Mouse (Mus musculus): ENCODE measurements at regions not wholly inside any gene's neighbourhood (a gene's known extent, or its start where the extent isn't known, plus 50 kb on each side); places are given as distances from the start of the nearest gene placed in this dataset.

GRCm38 (mm10) chr10:10113256-10113655 lies 212.4 kb upstream of the Stxbp5 start:
- TF ChIP-seq CTCF (IDR thresholded peaks at IDR 0.05; ENCODE audit: borderline replicate concordance, extremely low read depth, insufficient read depth, insufficient read length) (no peak), POLR2A (IDR thresholded peaks at IDR 0.05; ENCODE audit: borderline replicate concordance, extremely low read depth, insufficient read depth, insufficient read length, poor library complexity, severe bottlenecking) (no peak)
